Mouse (Mus musculus): Measurements from ENCODE around the gene Trim17. TPM values are rescaled to one million over a fixed set of nuclear protein-coding genes. Genes with fewer than 3 reads are reported as not detected.

The Trim17 gene
- polyA plus RNA-seq, 1 experiment = not detected

DNA sequence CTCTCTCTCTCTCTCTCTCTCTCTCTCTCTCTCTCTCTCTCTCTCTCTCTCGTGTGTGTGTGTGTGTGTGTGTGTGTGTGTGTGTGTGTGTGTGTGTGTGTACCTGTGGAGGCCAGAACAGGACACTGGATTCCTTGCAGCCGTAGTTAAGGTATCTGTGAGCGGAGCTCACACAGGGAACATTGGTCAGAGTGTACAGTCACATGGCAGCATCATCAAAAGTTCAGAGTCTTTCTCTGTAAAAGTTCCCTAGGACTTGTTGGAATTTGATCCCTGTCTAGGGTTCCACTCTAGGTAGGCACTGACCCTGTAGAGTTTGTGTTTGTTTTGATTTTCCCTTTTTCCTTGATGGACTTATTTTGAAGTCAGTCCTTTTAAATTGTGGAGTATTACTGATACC, 27.8 kb upstream of the Trim17 start:
- Histone ChIP-seq H3K27ac (ENCODE audit: insufficient read depth, low read depth, low read length) (no peak overlapping the region), H3K4me1 (ENCODE audit: control insufficient read depth, insufficient read depth, low read length) (peaks cover 3% of the 10 kb centered on the region), H3K4me3 (ENCODE audit: insufficient read depth, low read depth, low read length) (no peak overlapping the region)
- WGBS = 82% methylated on average over 2 of the region's 3 CpGs
- TF ChIP-seq POLR2A (IDR thresholded peaks at IDR 0.05; ENCODE audit: insufficient read depth, low read depth, low read length) = no peak

DNA sequence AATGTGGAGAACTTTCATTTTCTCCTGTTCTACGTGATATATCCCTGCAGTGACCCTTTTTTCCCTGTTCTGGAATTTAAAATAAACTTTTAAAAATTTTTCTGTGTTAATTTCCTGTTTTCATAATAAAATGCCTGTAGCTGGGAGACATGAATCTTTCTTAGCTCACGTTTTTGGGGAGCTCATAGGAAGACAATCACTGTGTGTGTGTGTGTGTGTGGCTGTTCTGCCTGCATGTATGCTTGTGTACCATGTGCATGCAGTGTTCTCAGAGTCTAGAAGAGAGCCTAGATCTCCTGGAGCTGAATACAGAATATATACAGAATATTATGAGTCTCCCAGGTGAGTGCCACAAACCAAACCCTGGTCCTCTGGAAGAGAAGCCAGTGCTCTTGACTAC, 27.4 kb upstream of the Trim17 start:
- 89% methylated on average over 2 of the region's 2 CpGs for WGBS
- peaks cover 3% of the 10 kb centered on the region for H3K4me1 ChIP-seq (ENCODE audit: control insufficient read depth, insufficient read depth, low read length)
- TF ChIP-seq POLR2A (IDR thresholded peaks at IDR 0.05; ENCODE audit: insufficient read depth, low read depth, low read length) (no peak), CTCF (IDR thresholded peaks at IDR 0.05; ENCODE audit: insufficient read depth, low read depth, low read length) (no peak)
- H3K4me3 ChIP-seq (ENCODE audit: insufficient read depth, low read depth, low read length) = no peak overlapping the region
- no peak overlapping the region for H3K27ac ChIP-seq (ENCODE audit: insufficient read depth, low read depth, low read length)

- peak; percentile 87 for TF ChIP-seq CTCF (IDR thresholded peaks at IDR 0.05; ENCODE audit: insufficient read depth, low read depth, low read length)
- TF ChIP-seq POLR2A (IDR thresholded peaks at IDR 0.05; ENCODE audit: insufficient read depth, low read depth, low read length) = no peak
- H3K27ac ChIP-seq (ENCODE audit: insufficient read depth, low read depth, low read length) = no peak overlapping the region
- peak overlapping the region; percentile 18; the same call in 1 of the 2 replicates for H3K4me3 ChIP-seq (ENCODE audit: insufficient read depth, low read depth, low read length)
- peaks cover 3% of the 10 kb centered on the region for H3K4me1 ChIP-seq (ENCODE audit: control insufficient read depth, insufficient read depth, low read length)
- WGBS = 24% methylated on average over 20 of the region's 20 CpGs
These were observed 26.5 kb upstream of the Trim17 start for GRCm38 (mm10) chr11:58927790-58928651.

GRCm38 (mm10) chr11:58929055-58929454, 25.4 kb upstream of the Trim17 start:
- Histone ChIP-seq H3K4me3 (ENCODE audit: insufficient read depth, low read depth, low read length) (no peak overlapping the region), H3K27ac (ENCODE audit: insufficient read depth, low read depth, low read length) (no peak overlapping the region), H3K4me1 (ENCODE audit: control insufficient read depth, insufficient read depth, low read length) (peaks cover 3% of the 10 kb centered on the region)
- 77% methylated on average over 4 of the region's 4 CpGs for WGBS
- TF ChIP-seq POLR2A (IDR thresholded peaks at IDR 0.05; ENCODE audit: insufficient read depth, low read depth, low read length) (no peak), CTCF (IDR thresholded peaks at IDR 0.05; ENCODE audit: insufficient read depth, low read depth, low read length) (no peak)

DNA sequence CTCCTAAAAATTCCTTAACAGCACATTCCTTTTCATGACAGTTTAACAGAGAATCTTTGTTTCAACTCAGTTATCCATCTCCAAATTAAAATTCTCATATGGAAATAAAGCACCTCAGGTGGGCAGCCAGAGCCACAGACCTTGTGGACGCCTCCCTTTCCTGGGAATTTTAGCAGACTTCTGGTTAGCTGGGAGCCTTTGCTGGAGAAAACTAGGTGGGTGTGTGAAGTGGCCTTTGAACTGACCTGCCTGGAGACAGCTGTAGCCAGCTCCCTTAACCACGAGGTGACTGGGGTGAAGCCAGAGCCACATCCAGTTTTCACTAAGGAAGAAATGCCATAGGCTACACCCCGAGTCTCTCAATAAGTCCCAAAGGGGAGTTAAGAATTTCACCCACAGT, 24.8 kb upstream of the Trim17 start:
- Histone ChIP-seq H3K4me3 (ENCODE audit: insufficient read depth, low read depth, low read length) (no peak overlapping the region), H3K4me1 (ENCODE audit: control insufficient read depth, insufficient read depth, low read length) (peaks cover 3% of the 10 kb centered on the region), H3K27ac (ENCODE audit: insufficient read depth, low read depth, low read length) (no peak overlapping the region)
- no peak for TF ChIP-seq CTCF (IDR thresholded peaks at IDR 0.05; ENCODE audit: insufficient read depth, low read depth, low read length)
- no peak for TF ChIP-seq POLR2A (IDR thresholded peaks at IDR 0.05; ENCODE audit: insufficient read depth, low read depth, low read length)
- 64% methylated on average over 3 of the region's 3 CpGs for WGBS

GRCm38 (mm10) chr11:58930254-58930653, 24.2 kb upstream of the Trim17 start:
- H3K4me3 ChIP-seq (ENCODE audit: insufficient read depth, low read depth, low read length) = no peak overlapping the region
- no peak for TF ChIP-seq CTCF (IDR thresholded peaks at IDR 0.05; ENCODE audit: insufficient read depth, low read depth, low read length)
- TF ChIP-seq POLR2A (IDR thresholded peaks at IDR 0.05; ENCODE audit: insufficient read depth, low read depth, low read length) = no peak
- no peak overlapping the region for H3K27ac ChIP-seq (ENCODE audit: insufficient read depth, low read depth, low read length)
- H3K4me1 ChIP-seq (ENCODE audit: control insufficient read depth, insufficient read depth, low read length) = peaks cover 3% of the 10 kb centered on the region
- WGBS = 86% methylated on average over 3 of the region's 3 CpGs

GRCm38 (mm10) chr11:58931576-58931975, 22.9 kb upstream of the Trim17 start:
- Histone ChIP-seq H3K27ac (ENCODE audit: insufficient read depth, low read depth, low read length) (no peak overlapping the region), H3K4me1 (ENCODE audit: control insufficient read depth, insufficient read depth, low read length) (peaks cover 8% of the 10 kb centered on the region), H3K4me3 (ENCODE audit: insufficient read depth, low read depth, low read length) (no peak overlapping the region)
- TF ChIP-seq POLR2A (IDR thresholded peaks at IDR 0.05; ENCODE audit: insufficient read depth, low read depth, low read length) = no peak
- no peak for TF ChIP-seq CTCF (IDR thresholded peaks at IDR 0.05; ENCODE audit: insufficient read depth, low read depth, low read length)
- WGBS = 69% methylated on average over 4 of the region's 4 CpGs

GRCm38 (mm10) chr11:58937909-58938308, 16.6 kb upstream of the Trim17 start:
- WGBS = 1% methylated on average over 13 of the region's 13 CpGs
- Histone ChIP-seq H3K27ac (ENCODE audit: insufficient read depth, low read depth, low read length) (peak overlapping the region; percentile 72; the same call in 1 of the 2 replicates), H3K4me1 (ENCODE audit: control insufficient read depth, insufficient read depth, low read length) (peaks cover 13% of the 10 kb centered on the region), H3K4me3 (ENCODE audit: insufficient read depth, low read depth, low read length) (peak overlapping the region; percentile 94)
- TF ChIP-seq CTCF (IDR thresholded peaks at IDR 0.05; ENCODE audit: insufficient read depth, low read depth, low read length) = no peak
- TF ChIP-seq POLR2A (IDR thresholded peaks at IDR 0.05; ENCODE audit: insufficient read depth, low read depth, low read length) = no peak

GRCm38 (mm10) chr11:58938322-58939087, 16.0 kb upstream of the Trim17 start, which contains the start of gene Rnf187:
TSS of gene Rnf187 (minus strand) at chr11:58938916.
- peak within 1 kb of the TSS; percentile 94 for H3K4me3 ChIP-seq (ENCODE audit: insufficient read depth, low read depth, low read length)
- TF ChIP-seq CTCF (IDR thresholded peaks at IDR 0.05; ENCODE audit: insufficient read depth, low read depth, low read length) (no peak), POLR2A (IDR thresholded peaks at IDR 0.05; ENCODE audit: insufficient read depth, low read depth, low read length) (peak; percentile 92)
- under 1% methylated on average over 95 of the region's 95 CpGs for WGBS
- peaks cover 16% of the 10 kb centered on the region for H3K4me1 ChIP-seq (ENCODE audit: control insufficient read depth, insufficient read depth, low read length)
- peak within 1 kb of the TSS; percentile 72 for H3K27ac ChIP-seq (ENCODE audit: insufficient read depth, low read depth, low read length)
